Mouse (Mus musculus) frontal cortex, postnatal 14 days (tissue): ENCODE results near the gene Pip5k1a.
"Not testable (repeated sequence)": the region's sequence is repeated elsewhere in the genome, so short reads cannot be mapped to it uniquely, and the experiment has no call there.

ENCODE experiments used
- DNase-seq, 2 experiments: peaks; one replicate each; pipeline ENCODE4 v3.0.0; 2022; ENCODE audit warnings: low spot score in 2 of 2

Pip5k1a gene

DNA sequence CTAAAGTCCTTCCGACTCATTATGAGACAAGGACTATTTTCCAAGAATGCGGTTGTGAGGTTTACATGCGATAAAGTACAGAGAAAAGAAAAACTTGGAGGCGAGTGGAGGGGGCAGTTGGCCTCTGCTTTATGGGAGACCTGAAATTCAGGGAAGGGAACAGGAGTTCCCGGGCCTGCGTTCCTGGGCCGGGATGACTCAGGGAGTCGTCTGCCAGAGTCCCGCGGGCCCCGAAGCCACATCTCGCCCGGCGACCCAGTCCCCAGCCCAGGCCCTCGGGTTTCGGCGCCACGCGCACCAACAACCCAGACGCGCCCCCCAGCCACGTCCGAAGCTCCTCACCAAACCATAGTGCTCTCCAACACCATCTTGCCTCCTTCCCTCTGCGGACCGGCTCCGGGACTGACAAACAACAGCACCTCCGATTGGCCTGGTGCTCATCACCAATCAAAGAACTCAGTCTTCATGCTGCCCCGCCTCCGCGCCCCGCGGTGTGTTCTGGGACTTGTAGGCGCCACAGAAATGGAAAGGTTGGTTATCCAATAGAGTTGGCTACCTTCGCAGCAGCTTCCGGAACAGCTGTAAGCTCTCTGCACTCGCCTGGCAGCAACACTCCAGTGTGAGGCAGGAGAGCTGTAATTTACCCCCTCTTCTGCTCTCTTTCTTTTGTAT is 64.4 kb downstream of the Pip5k1a start, which contains the start of gene Psmd4:
TSS of gene Psmd4 (minus strand) at position 449 of the 672 bp plus-strand sequence.
- peak; percentile 97 for DNase-seq

GRCm38 (mm10) chr3:95041625-95042024 is 65.1 kb downstream of the Pip5k1a start:
- DNase-seq: no peak

DNA sequence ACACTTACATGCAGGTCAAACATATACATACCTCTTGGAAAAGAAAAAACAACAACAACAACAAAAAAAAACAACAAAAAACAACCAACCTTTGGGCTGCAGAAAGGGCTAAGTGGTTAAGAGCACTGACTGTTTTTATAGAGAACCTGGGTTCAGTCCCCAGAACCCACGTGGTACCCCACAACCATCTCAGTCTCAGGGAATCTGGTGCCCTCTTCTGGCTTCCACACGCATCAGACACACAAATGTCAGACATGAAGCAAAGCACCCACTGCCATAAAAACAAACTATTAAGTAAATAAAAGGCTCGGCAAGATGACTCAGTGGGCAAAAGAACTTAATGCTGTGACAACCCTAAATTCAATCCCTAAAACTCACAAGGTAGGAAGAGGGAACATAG is 76.8 kb downstream of the Pip5k1a start:
- no peak for DNase-seq

DNA sequence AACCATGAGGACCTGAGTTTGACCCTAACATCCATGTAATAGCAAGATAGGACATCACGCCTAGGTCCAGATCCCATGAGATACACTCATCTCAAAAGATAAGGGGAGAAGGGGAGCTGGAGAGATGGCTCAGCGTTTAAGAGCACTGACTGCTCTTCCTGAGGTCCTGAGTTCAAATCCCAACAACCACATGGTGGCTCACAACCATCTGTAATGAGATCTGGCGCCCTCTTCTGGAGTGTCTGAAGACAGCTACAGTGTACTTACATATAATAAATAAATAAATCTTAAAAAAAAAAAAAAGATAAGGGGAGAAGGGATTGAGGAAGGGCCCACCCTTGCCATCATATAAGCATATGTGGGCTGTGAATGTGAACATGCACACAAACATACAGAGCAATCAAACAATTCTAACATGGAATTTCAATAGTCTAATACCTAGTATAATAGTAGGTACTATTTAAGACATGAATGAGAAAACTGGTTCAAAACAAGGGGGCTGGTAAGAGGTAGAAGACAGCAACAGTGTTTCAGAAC is 77.4 kb downstream of the Pip5k1a start:
- not testable (repeated sequence) for DNase-seq

DNA sequence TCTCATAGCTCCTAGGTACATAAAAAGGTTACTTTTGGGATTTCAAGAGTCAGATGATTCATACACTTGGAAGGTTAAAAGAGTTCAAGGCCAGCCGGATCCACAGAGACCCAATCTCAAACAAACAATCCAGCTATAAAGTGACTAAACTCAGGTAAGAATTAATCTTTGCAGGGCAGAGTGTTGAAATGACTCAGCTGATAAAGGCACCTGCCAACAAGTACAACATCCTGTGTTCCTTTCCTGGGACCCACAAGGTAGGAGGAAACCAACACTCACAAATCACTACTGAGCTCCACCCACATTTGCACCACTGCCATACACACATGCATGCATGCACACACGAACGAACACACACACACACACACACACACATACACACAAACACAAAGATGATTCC is 78.1 kb downstream of the Pip5k1a start:
- DNase-seq: no peak

- DNase-seq: peak in 1 of 2 experiments; percentile 41
Observed at GRCm38 (mm10) chr3:95027701-95028100, 79.0 kb downstream of the Pip5k1a start.

DNA sequence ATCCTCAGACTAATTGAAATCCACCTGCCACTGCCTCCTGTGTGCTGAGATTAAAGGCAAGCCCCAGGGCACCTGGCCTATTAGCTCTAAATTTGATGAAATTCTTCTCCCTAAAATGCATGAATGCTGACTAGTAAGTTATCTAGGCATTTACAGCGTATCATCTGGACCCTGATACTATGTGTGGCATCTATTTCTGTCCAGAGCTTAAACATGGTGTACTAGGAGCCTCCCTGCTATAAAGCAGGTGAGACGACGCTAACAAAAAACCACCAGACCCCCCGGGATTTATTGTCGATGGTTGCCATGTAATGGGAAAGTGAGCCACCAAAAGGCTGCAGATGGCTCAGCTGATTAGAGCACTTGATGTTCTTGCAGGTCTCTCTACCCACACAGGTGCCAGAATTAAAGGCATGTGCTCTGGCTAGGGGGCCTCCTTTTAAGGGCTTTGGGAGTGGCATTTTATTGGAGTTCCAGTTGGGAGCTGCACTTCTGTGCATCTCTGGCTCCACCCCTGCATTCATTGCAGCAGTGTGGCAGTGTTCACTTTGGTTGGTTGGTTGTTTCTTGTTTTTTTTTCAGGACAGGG is 79.6 kb downstream of the Pip5k1a start:
- no peak for DNase-seq

- DNase-seq: no peak
Observed at GRCm38 (mm10) chr3:95025202-95025601, 81.5 kb downstream of the Pip5k1a start.

DNA sequence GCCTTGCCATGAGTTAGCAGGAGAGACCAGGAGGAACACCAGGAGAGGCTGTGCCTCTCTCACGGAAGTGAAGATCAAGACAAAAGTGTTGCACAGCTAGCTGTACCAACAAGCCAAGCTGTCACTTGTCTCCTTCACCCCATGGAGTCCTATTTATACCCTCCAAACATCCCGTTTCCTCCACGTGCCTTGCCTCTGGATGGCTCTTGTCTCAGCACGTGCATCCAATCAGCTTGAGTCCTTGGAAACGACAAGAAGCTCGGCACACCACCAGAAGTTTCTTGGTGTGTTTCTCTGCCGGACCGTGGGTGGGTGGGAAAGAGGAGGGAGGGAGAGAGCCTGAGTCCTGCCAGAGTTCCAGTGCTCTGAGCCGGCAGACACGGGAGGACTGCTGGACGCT is 82.2 kb downstream of the Pip5k1a start:
- DNase-seq: no peak

- DNase-seq: not testable (repeated sequence)
Observed at GRCm38 (mm10) chr3:95020956-95021355, 85.8 kb downstream of the Pip5k1a start.

DNA sequence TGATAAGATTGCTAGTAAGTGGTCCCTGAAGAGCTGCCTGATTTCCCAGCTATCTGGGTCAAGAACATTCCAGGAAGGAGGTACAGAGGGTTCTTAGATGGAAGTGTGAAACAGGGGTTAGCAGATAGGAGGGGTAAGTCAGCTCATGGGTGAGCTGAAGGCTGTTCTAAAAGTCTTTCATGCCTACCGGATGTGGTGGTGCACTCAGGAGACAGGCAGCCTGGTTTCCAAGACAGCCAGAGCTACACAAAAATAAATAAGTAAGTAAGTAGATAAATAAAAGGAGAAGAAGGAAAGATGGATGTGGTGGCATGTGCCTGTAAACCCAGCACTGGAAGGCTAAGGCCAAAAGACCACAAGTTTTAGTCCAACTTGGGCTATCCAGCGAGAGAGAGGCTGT is 88.0 kb downstream of the Pip5k1a start:
- DNase-seq: no peak

- DNase-seq: no peak
Observed at GRCm38 (mm10) chr3:95016532-95017056, 90.1 kb downstream of the Pip5k1a start.

GRCm38 (mm10) chr3:95015891-95016531 is 90.7 kb downstream of the Pip5k1a start:
- DNase-seq: peak; percentile 92

DNA sequence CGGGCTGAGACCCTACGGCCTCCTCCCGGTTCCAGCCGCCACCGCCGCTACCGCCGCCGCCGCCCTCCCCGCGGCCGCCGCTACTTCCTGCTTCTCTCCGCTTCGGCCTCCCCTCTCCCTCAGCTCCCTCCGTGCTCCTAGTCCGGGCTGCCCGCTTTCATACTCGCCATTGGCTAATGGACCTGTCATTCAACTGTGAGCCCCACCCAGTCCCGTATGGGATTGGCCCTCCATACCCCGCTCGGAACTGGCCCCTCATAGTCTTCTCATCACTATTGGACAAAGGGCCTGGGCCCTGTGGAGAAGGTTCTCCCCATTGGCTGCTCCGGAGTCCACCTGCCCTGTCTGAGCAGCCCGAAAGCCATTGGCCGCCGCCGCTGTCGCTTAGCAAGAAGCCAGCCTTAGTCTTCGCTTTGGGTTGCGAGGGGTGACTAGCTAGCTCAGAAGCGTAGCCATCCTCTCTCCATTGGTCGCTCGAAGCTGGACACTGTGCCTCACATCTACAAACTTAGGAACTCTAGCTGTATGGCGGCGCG is 91.3 kb downstream of the Pip5k1a start, which contains the start of gene Zfp687:
TSS of gene Zfp687 (minus strand) at position 112 of the 536 bp plus-strand sequence.
- DNase-seq: peak; percentile 99 to 100

DNA sequence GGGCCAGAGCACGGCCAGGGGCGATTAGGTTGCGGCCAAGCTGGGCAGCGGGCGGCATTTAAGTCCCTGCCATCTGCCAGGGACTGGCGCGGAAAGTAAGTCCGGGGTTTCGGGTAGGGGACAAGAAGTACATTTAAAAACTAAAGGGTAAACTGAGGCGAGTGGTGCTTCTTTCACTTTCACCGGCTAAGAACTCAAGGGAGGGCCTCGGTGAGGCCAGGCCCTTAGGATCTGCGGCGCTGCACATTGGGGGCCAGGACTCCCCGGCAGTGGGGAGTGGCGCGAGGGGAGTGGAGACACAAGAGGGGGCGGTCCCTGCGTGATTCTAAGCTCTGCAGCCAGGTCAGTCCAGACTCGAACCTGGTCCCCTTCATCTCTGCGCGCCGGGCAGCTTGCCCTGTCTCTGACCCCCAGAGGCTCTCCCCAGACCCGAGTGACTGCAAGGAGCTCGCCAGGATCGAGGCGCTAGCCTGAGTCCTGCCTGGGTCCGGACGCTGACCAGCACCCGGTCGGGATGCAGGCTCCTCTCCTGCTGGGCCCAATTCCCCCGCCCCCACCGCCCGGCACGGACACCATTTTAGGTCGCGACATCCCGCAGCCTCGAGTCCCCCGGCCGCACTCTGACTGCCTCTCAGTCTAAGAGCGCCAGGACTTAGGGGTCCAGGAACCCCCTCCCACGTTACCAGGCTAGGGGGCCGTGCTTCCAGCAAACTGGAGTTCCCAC is 92.1 kb downstream of the Pip5k1a start:
- peak; percentile 38 to 40 for DNase-seq

DNA sequence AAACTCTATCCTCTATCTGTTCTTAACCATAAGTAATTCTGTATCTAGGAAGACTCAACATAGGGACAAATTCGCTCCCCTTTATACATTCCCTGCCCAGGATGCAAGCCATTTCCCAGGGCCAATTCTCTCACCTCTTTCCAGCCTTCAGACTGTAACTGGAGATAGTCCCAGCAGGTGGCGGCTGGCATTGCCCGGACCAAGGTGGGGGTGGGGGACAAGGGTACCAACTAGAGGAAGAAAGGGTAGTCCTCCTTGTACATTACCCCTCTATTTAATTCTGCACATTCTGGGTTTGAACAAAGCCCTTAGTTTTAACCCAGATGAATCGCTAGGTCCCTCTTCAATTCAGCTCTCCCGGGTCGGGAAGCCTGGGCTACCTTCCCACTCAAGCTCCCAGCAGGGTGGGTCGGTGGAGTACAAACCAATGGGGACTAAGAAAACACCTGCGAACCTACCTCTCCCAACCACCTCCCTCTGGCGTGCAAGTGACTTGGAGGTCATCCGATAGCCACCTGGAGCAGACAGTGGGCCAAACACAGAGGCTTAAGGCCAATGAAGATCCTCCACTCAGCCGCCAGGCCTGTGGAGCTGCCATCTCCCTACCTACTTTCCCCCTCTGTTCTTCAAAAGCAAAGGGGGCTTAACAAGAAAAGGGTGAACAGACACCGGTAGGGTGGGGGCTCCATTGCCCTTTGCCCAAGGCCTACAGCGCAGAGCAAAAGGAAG is 92.9 kb downstream of the Pip5k1a start:
- DNase-seq: no peak

DNA sequence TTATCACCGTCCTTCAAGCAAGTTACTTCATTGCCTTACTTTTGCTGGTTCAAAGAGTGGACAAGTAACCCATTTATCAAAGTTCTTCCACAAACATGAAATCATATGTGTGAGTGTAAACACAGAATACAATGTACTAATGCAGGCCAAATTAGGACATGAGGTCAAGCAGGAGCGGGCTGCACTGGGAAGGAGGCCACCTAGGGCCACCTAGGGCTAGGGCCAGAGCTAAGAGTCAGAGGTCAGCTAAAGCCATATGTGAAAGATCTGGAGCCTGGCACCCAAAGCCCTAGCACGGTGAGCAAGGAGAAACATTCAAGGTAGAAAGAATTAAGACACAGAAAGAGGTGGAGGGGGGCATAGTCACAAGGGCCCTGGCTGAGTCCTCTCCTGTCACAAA is 93.7 kb downstream of the Pip5k1a start:
- no peak for DNase-seq

GRCm38 (mm10) chr3:95010396-95010795 is 96.3 kb downstream of the Pip5k1a start:
- no peak for DNase-seq
